Mouse (Mus musculus) T-helper 1 cell (primary cell): Measurements from ENCODE around the gene Flad1.

Experiments used
- in situ Hi-C: fragments of 300-600 bp; cut with MboI, MseI; formaldehyde crosslinking; loops from one replicate; pipeline ENCODE4 v1.15.1; 2025; ENCODE audit warnings: high pct_unique_total_duplicates

Flad1 gene

GRCm38 (mm10) chr3:89383651-89384255 is 27.9 kb downstream of the Flad1 start:
- in situ Hi-C loops = no loop called here

- in situ Hi-C loops = no loop called here
Observed at GRCm38 (mm10) chr3:89382950-89383349, 28.7 kb downstream of the Flad1 start.

DNA sequence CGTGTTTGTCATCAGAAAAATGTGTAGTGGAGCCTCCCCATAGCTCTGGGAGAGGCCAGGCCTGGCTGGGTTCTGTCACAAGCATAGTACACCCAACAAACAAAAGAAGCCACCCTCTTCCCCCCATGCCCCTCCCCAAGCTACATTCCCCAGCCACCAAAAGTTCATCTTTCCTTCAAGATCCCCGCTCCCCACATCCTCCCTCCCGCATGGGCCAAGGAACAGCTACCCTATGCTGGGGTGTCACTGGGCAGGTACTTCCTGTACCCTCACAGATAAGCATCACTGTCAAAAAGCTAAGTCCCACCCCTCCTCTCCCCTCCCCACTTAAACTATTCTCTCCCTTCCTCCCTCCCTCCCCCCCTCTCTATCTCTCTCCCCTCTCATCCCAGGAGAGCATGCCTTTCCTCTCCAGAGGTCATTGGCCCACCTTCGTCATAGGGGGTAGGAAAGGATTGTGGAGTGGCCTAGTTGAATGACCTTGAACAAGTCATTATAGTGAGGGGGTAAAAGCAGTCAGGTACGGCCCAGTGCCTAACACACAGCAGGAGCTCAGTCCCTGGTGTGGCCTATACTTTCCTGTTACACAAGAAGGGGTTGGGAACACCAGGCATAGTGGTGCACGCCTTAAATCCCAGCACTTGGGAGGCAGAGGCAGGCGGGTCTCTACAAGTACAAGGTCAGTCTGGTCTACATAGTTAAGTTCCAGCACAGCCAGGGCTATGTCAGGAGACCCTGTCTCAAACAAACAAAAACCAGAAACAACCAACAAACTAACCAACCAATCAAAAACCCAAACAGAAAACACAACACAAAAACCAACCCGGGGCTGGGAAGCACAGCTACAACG is 29.4 kb downstream of the Flad1 start:
- in situ Hi-C loops = no loop called here

- in situ Hi-C loops = no loop called here
Observed at GRCm38 (mm10) chr3:89381233-89381632, 30.4 kb downstream of the Flad1 start.

DNA sequence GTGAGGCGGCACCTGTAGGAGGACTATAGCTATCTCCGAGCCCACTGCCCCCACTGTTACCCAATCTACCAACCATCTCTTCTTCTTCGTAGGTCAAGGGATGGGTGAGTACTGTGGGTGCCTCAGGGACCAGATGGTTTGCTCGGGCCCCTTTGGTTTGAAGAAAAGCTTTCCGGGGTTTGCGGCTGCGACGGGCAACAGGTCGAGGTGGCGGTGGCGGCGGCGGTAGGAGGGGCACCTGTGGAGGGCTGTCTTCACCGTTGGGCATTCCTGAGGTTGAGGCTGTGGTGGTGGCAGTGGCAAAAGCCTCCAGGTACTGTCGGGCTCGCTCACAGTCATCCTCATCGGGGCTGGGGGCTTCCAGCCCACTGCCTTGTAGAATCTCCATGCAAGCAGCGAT is 31.0 kb downstream of the Flad1 start:
- in situ Hi-C loops = no loop called here

DNA sequence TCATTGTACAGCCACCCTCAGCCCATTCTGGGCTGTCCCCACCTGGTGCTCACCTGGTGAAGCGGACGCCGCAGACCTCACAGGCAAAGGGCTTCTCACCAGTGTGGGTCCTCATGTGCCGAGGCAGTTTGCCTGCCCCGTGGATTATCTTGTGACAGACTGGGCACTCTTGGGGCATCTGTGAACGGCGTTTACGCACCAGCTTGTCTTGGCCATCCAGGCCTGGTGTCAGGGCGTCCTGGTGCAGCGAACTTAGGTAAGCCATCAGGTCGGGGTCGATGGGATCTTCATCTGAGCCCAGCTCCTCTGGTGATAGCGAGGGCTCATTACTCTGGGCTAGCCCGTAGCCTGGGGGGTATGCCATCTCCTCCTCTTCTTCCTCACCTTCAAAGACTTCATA is 31.4 kb downstream of the Flad1 start:
- in situ Hi-C loops = no loop called here

DNA sequence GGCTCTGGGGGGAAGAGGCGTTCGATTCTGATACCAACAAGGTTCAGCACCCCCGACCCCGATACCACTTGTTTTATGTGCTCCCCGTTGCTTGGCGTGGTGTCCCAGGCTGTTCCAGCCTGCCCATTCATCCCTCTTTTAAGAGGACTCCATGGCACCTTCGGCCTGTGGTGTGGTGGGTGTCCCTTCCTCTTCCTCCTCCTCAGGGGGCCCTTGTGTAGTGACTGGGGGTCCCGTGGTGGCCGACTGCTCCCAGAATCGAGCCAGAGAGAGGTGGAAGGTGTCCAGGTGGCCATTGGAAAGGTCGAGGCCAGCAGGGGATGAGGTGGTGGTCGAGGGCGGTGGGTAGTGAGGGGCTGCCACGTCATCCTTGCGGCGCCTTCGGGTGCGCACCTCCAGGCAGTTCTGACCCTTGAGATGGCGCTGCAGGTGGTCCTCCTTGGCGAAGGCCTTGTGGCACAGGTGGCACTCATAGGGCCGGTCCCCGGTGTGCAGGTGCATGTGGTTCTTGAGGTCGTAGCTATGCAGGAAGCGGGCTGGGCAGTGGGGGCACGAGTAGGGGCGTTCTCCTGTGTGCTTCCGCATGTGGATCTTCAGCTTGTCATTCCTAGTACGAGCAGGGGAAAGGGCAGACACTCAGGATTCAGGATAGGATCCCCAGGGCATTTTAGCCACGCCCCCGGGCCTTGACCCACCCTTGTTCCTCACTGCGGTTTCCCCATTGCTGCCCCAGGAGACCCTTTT is 32.1 kb downstream of the Flad1 start:
- in situ Hi-C loops = no loop called here

GRCm38 (mm10) chr3:89378394-89379067 is 33.1 kb downstream of the Flad1 start:
- in situ Hi-C loops = no loop called here

GRCm38 (mm10) chr3:89377831-89378230 is 33.8 kb downstream of the Flad1 start:
- in situ Hi-C loops = no loop called here

- in situ Hi-C loops = no loop called here
Observed at GRCm38 (mm10) chr3:89373581-89374231, 38.0 kb downstream of the Flad1 start.

- in situ Hi-C loops = no loop called here
Observed at GRCm38 (mm10) chr3:89367338-89367737, 44.3 kb downstream of the Flad1 start.

DNA sequence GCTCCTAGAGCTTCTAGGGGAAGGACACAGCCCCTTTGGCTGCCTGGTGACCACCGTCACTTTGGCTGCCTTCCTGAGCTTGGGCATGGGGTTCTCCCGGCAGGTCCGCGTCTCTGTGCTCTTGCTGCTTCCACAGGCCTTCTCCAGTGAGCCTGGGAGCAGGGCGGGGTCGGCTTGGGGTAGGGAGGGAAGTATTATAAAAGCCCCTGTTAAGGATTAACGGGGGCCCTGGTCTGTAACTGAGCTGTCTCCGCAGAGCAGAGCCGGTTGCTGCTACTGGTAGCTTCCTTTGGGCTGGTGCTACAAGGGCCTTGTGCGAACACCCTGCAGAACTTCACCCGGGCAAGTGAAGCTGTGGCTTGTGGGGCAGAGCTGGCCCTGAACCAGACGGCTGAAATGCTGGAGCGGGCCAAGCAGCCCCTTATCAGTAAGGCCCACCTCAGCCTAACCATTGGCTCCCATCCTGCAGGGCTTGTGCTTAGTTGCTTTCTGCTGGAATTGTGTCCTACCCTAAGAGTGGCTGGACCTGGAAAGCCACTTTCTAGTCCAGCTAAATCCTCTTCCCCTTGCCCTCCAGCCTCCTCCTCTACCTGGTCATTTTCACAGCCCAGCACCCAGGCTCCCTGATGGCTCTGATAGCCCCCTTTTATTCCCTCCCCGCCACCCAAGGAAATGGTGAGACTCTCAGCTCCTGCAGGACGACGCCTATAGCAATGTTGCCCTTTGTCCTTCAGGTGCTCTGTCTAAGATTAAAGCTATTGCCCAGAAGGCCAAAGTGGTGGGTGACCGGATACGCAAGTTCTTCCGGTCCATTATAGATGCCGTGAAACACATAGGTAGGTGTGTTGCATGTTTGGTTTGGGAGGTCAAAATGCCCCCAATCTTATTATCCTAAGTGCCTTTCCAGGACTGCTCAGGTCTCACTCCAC is 45.9 kb downstream of the Flad1 start:
- in situ Hi-C loops = no loop called here

DNA sequence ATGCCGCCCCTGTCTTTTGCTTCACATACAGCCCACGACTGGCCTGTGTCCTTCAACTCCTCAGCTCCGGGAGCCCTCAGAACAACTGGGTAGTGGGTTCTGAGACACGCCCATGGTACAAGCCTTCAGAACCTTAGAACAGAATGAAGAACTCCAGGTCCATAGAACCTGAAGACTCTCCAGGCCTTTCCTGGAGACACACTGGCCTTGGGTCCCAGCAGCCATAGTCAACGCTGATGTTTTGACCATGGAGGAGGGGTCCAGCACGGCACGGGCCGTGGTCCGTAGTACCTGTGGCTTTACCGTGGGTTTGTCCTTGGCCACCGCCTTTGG is 46.6 kb downstream of the Flad1 start, which contains the start of gene Dcst1:
Gene Dcst1 (minus strand): TSS at position 101 of the 333 bp plus-strand sequence.
- in situ Hi-C loops = no loop called here

- in situ Hi-C loops = no loop called here
Observed at GRCm38 (mm10) chr3:89364631-89365030, 47.0 kb downstream of the Flad1 start.

DNA sequence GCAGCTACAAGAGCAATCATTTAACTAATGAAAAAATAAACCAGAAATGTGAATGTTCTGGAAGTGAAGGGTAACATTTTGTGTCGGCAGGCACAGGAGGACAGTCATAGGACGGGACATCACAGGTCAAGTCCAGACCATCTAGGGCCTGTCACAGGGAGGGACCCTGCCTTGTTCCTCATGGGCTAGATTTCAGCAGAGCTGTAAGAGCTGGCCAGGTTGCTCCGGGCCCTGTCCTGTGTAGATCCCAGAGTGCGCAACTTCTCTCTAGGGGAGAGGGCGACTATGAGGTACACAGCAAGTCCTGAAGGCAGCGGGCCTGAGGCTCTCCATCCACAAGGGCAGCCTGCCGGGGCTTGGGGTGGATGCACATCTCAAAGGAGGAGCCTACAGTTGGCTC is 50.0 kb downstream of the Flad1 start, which contains the start of gene Dcst2:
Gene Dcst2 (plus strand): TSS at position 301 of the 400 bp plus-strand sequence.
- in situ Hi-C loops = no loop called here

DNA sequence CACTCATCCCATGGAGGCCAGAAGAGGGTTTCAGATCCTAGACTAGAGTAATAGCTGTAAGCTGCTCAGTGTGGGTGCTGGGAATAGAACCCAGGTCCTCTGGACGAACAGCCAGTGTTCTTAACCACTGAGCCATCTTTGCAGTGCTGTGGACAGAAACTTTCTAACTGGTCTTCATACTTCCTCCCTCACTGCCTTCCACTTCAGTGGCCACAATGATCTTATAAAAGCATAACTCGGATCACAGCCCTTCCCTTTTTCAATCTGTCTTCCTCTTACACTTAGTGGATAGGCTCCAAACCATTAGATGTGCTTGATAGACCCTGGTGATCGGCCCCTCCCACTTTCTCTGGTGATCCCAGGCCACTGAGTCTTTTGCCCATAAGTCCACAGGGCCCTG is 51.4 kb downstream of the Flad1 start:
- in situ Hi-C loops = no loop called here

- in situ Hi-C loops = loop anchor here (5.0 kb wide), 1 partner anchor 37 kb away; the partner anchor contains the start of gene Efna3
Observed at GRCm38 (mm10) chr3:89359630-89360029, 52.0 kb downstream of the Flad1 start.

- in situ Hi-C loops = loop anchor here (5.0 kb wide), 1 partner anchor 34 kb away; the partner anchor contains the start of gene Efna3
Observed at GRCm38 (mm10) chr3:89356029-89356428, 55.6 kb downstream of the Flad1 start.

GRCm38 (mm10) chr3:89355512-89355902 is 56.2 kb downstream of the Flad1 start:
- in situ Hi-C loops = loop anchor here (5.0 kb wide), 1 partner anchor 33 kb away; the partner anchor contains the start of gene Efna3
